Mouse (Mus musculus) limb, embryonic 14.5 days (tissue): Measurements from ENCODE around the gene Cobl. TPM values are rescaled to one million over a fixed set of nuclear protein-coding genes. Genes with fewer than 3 reads are reported as not detected.

Experiments used
- ATAC-seq: fragments of 200-750 bp; cut with Nextera tagmentation; 2 replicates; pipeline ENCODE4 v1.8.0; 2017; ENCODE audit warnings: low read depth, moderate number of reproducible peaks, moderate TSS enrichment; ENCODE audit not compliant: low FRiP score
- DNase-seq: peaks from one replicate; pipeline ENCODE4 v3.0.0-alpha.2; 2015; ENCODE audit warnings: low spot score
- H3K27ac ChIP-seq: fragments of 300-500 bp; sonication (generic); replicated peaks from 2 replicates; pipeline ENCODE4 v1.5.1; 2014; ENCODE audit warnings: low read depth, mild to moderate bottlenecking, low read length, moderate library complexity, mixed read lengths
- H3K27me3 ChIP-seq: fragments of 300-500 bp; sonication (generic); 2 replicates; pipeline ENCODE4 v1.6.1; 2014; ENCODE audit warnings: low read length, mixed read lengths; ENCODE audit not compliant: control insufficient read depth, insufficient read depth
- H3K36me3 ChIP-seq: fragments of 300-500 bp; sonication (generic); 2 replicates; pipeline ENCODE4 v1.6.1; 2014; ENCODE audit warnings: mild to moderate bottlenecking, low read length, moderate library complexity, mixed read lengths; ENCODE audit not compliant: control insufficient read depth, insufficient read depth
- H3K4me1 ChIP-seq: fragments of 300-500 bp; sonication (generic); 2 replicates; pipeline ENCODE4 v1.6.1; 2014; ENCODE audit warnings: antibody characterized with exemption, low read length, mixed read lengths; ENCODE audit not compliant: control insufficient read depth, insufficient read depth
- H3K4me2 ChIP-seq: fragments of 300-500 bp; sonication (generic); replicated peaks from 2 replicates; pipeline ENCODE4 v1.6.1; 2014; ENCODE audit warnings: low read depth, mild to moderate bottlenecking, low read length, moderate library complexity; ENCODE audit not compliant: severe bottlenecking
- H3K4me3 ChIP-seq: fragments of 300-500 bp; sonication (generic); replicated peaks from 2 replicates; pipeline ENCODE4 v1.5.1; 2014; ENCODE audit warnings: low read length
- H3K9ac ChIP-seq: fragments of 300-500 bp; sonication (generic); 2 replicates; pipeline ENCODE4 v1.6.1; 2014; ENCODE audit warnings: mild to moderate bottlenecking, low read depth, low read length, moderate library complexity; ENCODE audit not compliant: severe bottlenecking
- H3K9me3 ChIP-seq: fragments of 300-500 bp; sonication (generic); 2 replicates; pipeline ENCODE4 v1.6.1; 2016; ENCODE audit warnings: low read length; ENCODE audit not compliant: control insufficient read depth
- POLR2A ChIP-seq: fragments of 200-500 bp; IDR thresholded peaks from 2 replicates; pipeline ENCODE4 v1.8.0; 2012; ENCODE audit warnings: inconsistent platforms, mild to moderate bottlenecking, moderate library complexity, borderline replicate concordance; ENCODE audit not compliant: insufficient read depth, insufficient read length; ENCODE audit errors: extremely low read depth
- WGBS: fragments of 180-500 bp; shearing (Covaris S2); extraction: QIAGEN DNeasy Blood & Tissue Kit; methylation state at CpG from one replicate; pipeline ENCODE4 v1.1.7; 2014; 5-methylcytosine and 5-hydroxymethylcytosine counted together
- polyA plus RNA-seq, 2 experiments: library from polyadenylated mRNA; depleted of rRNA in 1 of 2; stranded (reverse) in 1 of 2; unstranded in 1 of 2; fragments of >200 nt; fragmentation: Nextera tagmentation in 1 of 2; extraction: Ambion mirVana in 1 of 2; gene quantifications; 2 replicates each; pipeline versions ENCODE4 v1.2.1 to v1.2.3; 2012 to 2014

Cobl gene
- polyA plus RNA-seq, 2 experiments: 22.2 to 31.3 TPM

- no peak for ATAC-seq
- no peaks in the 10 kb centered on the region for H3K27me3 ChIP-seq
- H3K4me3 ChIP-seq: no peak overlapping the region
- no peaks in the 10 kb centered on the region for H3K4me1 ChIP-seq
- H3K9ac ChIP-seq: no peak overlapping the region
- no peaks in the 10 kb centered on the region for H3K9me3 ChIP-seq
- TF ChIP-seq POLR2A: no peak
- H3K27ac ChIP-seq: no peak overlapping the region
- no peak overlapping the region for H3K4me2 ChIP-seq
- DNase-seq: no peak
- H3K36me3 ChIP-seq: no peaks in the 10 kb centered on the region
Measured at GRCm38 (mm10) chr11:12493791-12494190, 29.0 kb upstream of the Cobl start.

- DNase-seq (no peak), ATAC-seq (no peak)
- Histone ChIP-seq H3K27ac (no peak overlapping the region), H3K27me3 (no peaks in the 10 kb centered on the region), H3K4me1 (no peaks in the 10 kb centered on the region), H3K4me3 (no peak overlapping the region), H3K9me3 (no peaks in the 10 kb centered on the region), H3K9ac (no peak overlapping the region), H3K4me2 (no peak overlapping the region), H3K36me3 (no peaks in the 10 kb centered on the region)
- WGBS: 92% methylated on average over 3 of the region's 3 CpGs
- no peak for TF ChIP-seq POLR2A
Measured at GRCm38 (mm10) chr11:12479856-12480403, 15.2 kb upstream of the Cobl start.

GRCm38 (mm10) chr11:12474299-12474935 lies 9.7 kb upstream of the Cobl start:
- no peaks in the 10 kb centered on the region for H3K36me3 ChIP-seq
- H3K4me2 ChIP-seq: no peak overlapping the region
- TF ChIP-seq POLR2A: no peak
- H3K4me1 ChIP-seq: no peaks in the 10 kb centered on the region
- no peak for ATAC-seq
- 77% methylated on average over 5 of the region's 5 CpGs for WGBS
- H3K27ac ChIP-seq: no peak overlapping the region
- no peaks in the 10 kb centered on the region for H3K9me3 ChIP-seq
- H3K27me3 ChIP-seq: no peaks in the 10 kb centered on the region
- no peak overlapping the region for H3K9ac ChIP-seq
- DNase-seq: no peak
- H3K4me3 ChIP-seq: no peak overlapping the region

- no peak overlapping the region for H3K4me3 ChIP-seq
- H3K4me2 ChIP-seq: no peak overlapping the region
- ATAC-seq (no peak), DNase-seq (no peak)
- H3K27ac ChIP-seq: no peak overlapping the region
- no peak overlapping the region for H3K9ac ChIP-seq
- no peaks in the 10 kb centered on the region for H3K27me3 ChIP-seq
- H3K36me3 ChIP-seq: no peaks in the 10 kb centered on the region
- TF ChIP-seq POLR2A: no peak
- whole genome bisulfite sequencing: 59% methylated on average over 5 of the region's 5 CpGs
- H3K9me3 ChIP-seq: no peaks in the 10 kb centered on the region
- no peaks in the 10 kb centered on the region for H3K4me1 ChIP-seq
Measured at GRCm38 (mm10) chr11:12473625-12474298, 9.0 kb upstream of the Cobl start.

- Histone ChIP-seq H3K9ac (no peak overlapping the region), H3K27ac (no peak overlapping the region), H3K4me2 (no peak overlapping the region), H3K27me3 (peaks cover 13% of the 10 kb centered on the region), H3K36me3 (no peaks in the 10 kb centered on the region), H3K4me3 (no peak overlapping the region), H3K9me3 (no peaks in the 10 kb centered on the region), H3K4me1 (no peaks in the 10 kb centered on the region)
- TF ChIP-seq POLR2A: no peak
- WGBS: 68% methylated on average over 1 of the region's 1 CpGs
- ATAC-seq (no peak), DNase-seq (no peak)
Measured at GRCm38 (mm10) chr11:12469638-12470037, 4.9 kb upstream of the Cobl start.
